7 mouse cellular contexts compared by ENCODE assay signal in genomic region chr11:105293901-105294494, GRCm38 (mm10). TPM values are rescaled to one million over a fixed set of nuclear protein-coding genes. Genes with fewer than 3 reads are reported as not detected.
DNase-seq lines count a peak whose midpoint lies in the region; ATAC-seq and TF ChIP-seq lines count a peak whose summit lies in the region.

No protein-coding gene starts in this region.

- H3K79me3 ChIP-seq in C2C12 (ENCODE audit: low read depth): peaks cover 51% of the 10 kb centered on the region

- peaks cover 71% of the 10 kb centered on the region for H3K79me2 ChIP-seq in C2C12 (ENCODE audit: control insufficient read depth, insufficient read depth)

- H3K9ac ChIP-seq in heart, embryonic 16.5 days (ENCODE audit: low read length): peak overlapping the region; percentile 12; the same call in 1 of the 2 replicates
- no peak overlapping the region for H3K9ac ChIP-seq in liver, embryonic 13.5 days

- H3K27ac ChIP-seq in heart, embryonic 16.5 days (ENCODE audit: low read length): peak overlapping the region; percentile 40
- H3K27ac ChIP-seq in liver, embryonic 13.5 days: no peak overlapping the region

- no peaks in the 10 kb centered on the region for H3K9me3 ChIP-seq in heart, embryonic 16.5 days (replicated peaks; ENCODE audit: control insufficient read depth, low read length)
- no peaks in the 10 kb centered on the region for H3K9me3 ChIP-seq in liver, embryonic 13.5 days (replicated peaks)

- TF ChIP-seq CTCF in C2C12 (IDR thresholded peaks at IDR 0.05; ENCODE audit: control insufficient read depth, insufficient read depth, insufficient read length): no peak

- H3K4me1 ChIP-seq in heart, embryonic 16.5 days (ENCODE audit: control insufficient read depth, insufficient read depth, low read length): peaks cover 22% of the 10 kb centered on the region
- peaks cover 16% of the 10 kb centered on the region for H3K4me1 ChIP-seq in liver, embryonic 13.5 days (replicated peaks)

- H3K36me3 ChIP-seq in C2C12 (ENCODE audit: control insufficient read depth, insufficient read depth): peaks cover 12% of the 10 kb centered on the region
- no peaks in the 10 kb centered on the region for H3K36me3 ChIP-seq in heart, embryonic 16.5 days (ENCODE audit: control insufficient read depth, insufficient read depth)
- no peaks in the 10 kb centered on the region for H3K36me3 ChIP-seq in liver, embryonic 13.5 days

- peak overlapping the region; percentile 65 for H3K4me3 ChIP-seq in C2C12 (ENCODE audit: insufficient read depth, poor library complexity, severe bottlenecking)
- peak overlapping the region; percentile 62 for H3K4me3 ChIP-seq in heart, embryonic 16.5 days (ENCODE audit: low read length)
- peak overlapping the region; percentile 46 for H3K4me3 ChIP-seq in liver, embryonic 13.5 days (replicated peaks)

- no peak for ATAC-seq in heart, embryonic 16.5 days (replicated peaks; ENCODE audit: extremely low read depth, insufficient read depth, low FRiP score)
- no peak for ATAC-seq in liver, embryonic 13.5 days (ENCODE audit: low read depth)
- ATAC-seq in megakaryocyte-erythroid progenitor cell, adult 5-6 weeks (replicated peaks; ENCODE audit: low FRiP score, low TSS enrichment, poor library complexity, severe bottlenecking): no peak

- H3ac ChIP-seq in C2C12 (ENCODE audit: control insufficient read depth, insufficient read length, low read depth): peak overlapping the region; percentile 43

- peak; percentile 44 for DNase-seq in embryo, embryonic 10.5 days (ENCODE audit: low spot score)
- DNase-seq in liver, embryonic 13.5 days: no peak
- no peak for DNase-seq in right cerebral cortex, postnatal 36 days (ENCODE audit: low spot score in 2 of 2)
- DNase-seq in left cerebral cortex, postnatal 10 days (ENCODE audit: extremely low spot score in 1 of 2, low spot score in 2 of 2): no peak

- intact Hi-C loops in left cerebral cortex, postnatal 10 days (cut with DNase I): no loop called here

- WGBS in heart, embryonic 16.5 days: 22% methylated on average over 9 of the region's 9 CpGs
- 15% methylated on average over 9 of the region's 9 CpGs for WGBS in liver, embryonic 13.5 days (ENCODE audit: insufficient replicate concordance)

- H3K27me3 ChIP-seq in C2C12 (ENCODE audit: control insufficient read depth, insufficient read depth, insufficient read length): no peaks in the 10 kb centered on the region
- H3K27me3 ChIP-seq in heart, embryonic 16.5 days (ENCODE audit: control insufficient read depth, insufficient read depth, low read length): peaks cover 4% of the 10 kb centered on the region; the same call in 1 of the 2 replicates
- H3K27me3 ChIP-seq in liver, embryonic 13.5 days: peaks cover 71% of the 10 kb centered on the region

- H3K4me2 ChIP-seq in heart, embryonic 16.5 days (ENCODE audit: low read depth, low read length): peak overlapping the region; percentile 93
- H3K4me2 ChIP-seq in liver, embryonic 13.5 days: peak overlapping the region; percentile 5; the same call in 1 of the 2 replicates

TF ChIP-seq in C2C12, 6 proteins besides CTCF, POLR2A, EP300 and RAD21:
- TF ChIP-seq MYOD1 (IDR thresholded peaks at IDR 0.05; ENCODE audit: control insufficient read depth, insufficient read length, low read depth): no peak
- no peak for TF ChIP-seq CEBPB (IDR thresholded peaks at IDR 0.05; ENCODE audit: low read depth)
- no peak for TF ChIP-seq USF1 (IDR thresholded peaks at IDR 0.05; ENCODE audit: low read depth)
- no peak for TF ChIP-seq MAX (IDR thresholded peaks at IDR 0.05)
- TF ChIP-seq FOSL1 (IDR thresholded peaks at IDR 0.05; ENCODE audit: insufficient read depth, low read length, poor library complexity, severe bottlenecking): no peak
- no peak for TF ChIP-seq MYOG (IDR thresholded peaks at IDR 0.05; ENCODE audit: control insufficient read depth, extremely low read depth, insufficient read length)

RNA-seq across cellular contexts. Expression of gene Mrc2, which starts 1.6 kb away (rescaled TPM):
- 28.7 TPM for polyA plus RNA-seq in C2C12 (2012; fragmentation: generic; extraction: Trizol)
- 6.4 and 9.9 TPM in 2 replicates for polyA plus RNA-seq in heart, embryonic 16.5 days (2015; fragmentation: Nextera tagmentation; extraction: Ambion mirVana)
- 0.98 and 1.1 TPM in 2 replicates for polyA plus RNA-seq in liver, embryonic 13.5 days (2015; fragmentation: Nextera tagmentation; extraction: Ambion mirVana)
- not detected in 2 replicates for total RNA-seq in megakaryocyte-erythroid progenitor cell, adult 5-6 weeks (2014; fragmentation: Nextera tagmentation)
- not detected in 2 replicates for total RNA-seq in megakaryocyte-erythroid progenitor cell, adult 5-6 weeks (2017)
- total RNA-seq in left cerebral cortex, postnatal 10 days (2021): 10 to 100 TPM in 1 of 2 experiments, 1 to 10 TPM in 1; 8.5 to 11.2 TPM
